Mouse (Mus musculus) liver, adult 2 months (tissue): Measurements from ENCODE around the gene Pla2g12b. TPM values are rescaled to one million over a fixed set of nuclear protein-coding genes. Genes with fewer than 3 reads are reported as not detected.

ENCODE experiments used
- DNase-seq: peaks from one replicate; pipeline ENCODE4 v3.0.0-alpha.2; 2011; ENCODE audit warnings: low read depth, low spot score; ENCODE audit errors: extremely low read depth
- H3K27ac ChIP-seq: fragments of 200-500 bp; replicated peaks from 2 replicates; pipeline ENCODE4 v1.5.1; 2012; ENCODE audit warnings: low read depth, mild to moderate bottlenecking, control low read depth, inconsistent platforms, low read length; ENCODE audit not compliant: insufficient read depth
- H3K27me3 ChIP-seq: fragments of 200-500 bp; 2 replicates; pipeline ENCODE4 v1.6.1; 2012; ENCODE audit warnings: mild to moderate bottlenecking, moderate library complexity, low read length, inconsistent platforms; ENCODE audit not compliant: control insufficient read depth, insufficient read depth
- H3K36me3 ChIP-seq: fragments of 200-500 bp; 2 replicates; pipeline ENCODE4 v1.6.1; 2012; ENCODE audit warnings: low read length, inconsistent platforms; ENCODE audit not compliant: control insufficient read depth, insufficient read depth
- H3K4me1 ChIP-seq: fragments of 200-500 bp; 2 replicates; pipeline ENCODE4 v1.6.1; 2011; ENCODE audit warnings: low read length; ENCODE audit not compliant: control insufficient read depth, insufficient read depth
- H3K4me3 ChIP-seq: fragments of 200-500 bp; 2 replicates; pipeline ENCODE4 v1.5.1; 2011; ENCODE audit warnings: low read depth, mild to moderate bottlenecking, control low read depth, low read length, moderate library complexity; ENCODE audit not compliant: insufficient read depth
- H3K79me2 ChIP-seq: fragments of 200-500 bp; 2 replicates; pipeline ENCODE4 v1.6.1; 2012; ENCODE audit warnings: inconsistent platforms, mild to moderate bottlenecking, low read length, moderate library complexity; ENCODE audit not compliant: control insufficient read depth, insufficient read depth
- H3K9ac ChIP-seq: fragments of 200-500 bp; 2 replicates; pipeline ENCODE4 v1.6.1; 2012; ENCODE audit warnings: low read depth, mild to moderate bottlenecking, control low read depth, inconsistent platforms, low read length
- CTCF ChIP-seq: fragments of 200-500 bp; IDR thresholded peaks from 2 replicates; pipeline ENCODE4 v1.5.1; 2011; ENCODE audit warnings: low read depth, low read length, control low read depth
- POLR2A ChIP-seq: fragments of 200-500 bp; IDR thresholded peaks from 2 replicates; pipeline ENCODE4 v1.6.1; 2011; ENCODE audit warnings: low read length, control low read depth; ENCODE audit not compliant: insufficient read depth; ENCODE audit errors: extremely low read depth
- WGBS: fragments of 180-500 bp; shearing (Covaris S2); methylation state at CpG from one replicate; pipeline ENCODE4 v1.1.7; 2018; 5-methylcytosine and 5-hydroxymethylcytosine counted together
- polyA plus RNA-seq: library from polyadenylated mRNA; depleted of rRNA; stranded (reverse); fragments of >200 nt; gene quantifications from 2 replicates; pipeline ENCODE4 v1.2.3, GENCODE M21; 2012; rRNA removed
- total RNA-seq: library from RNA; depleted of rRNA; stranded (reverse); fragments of >200 nt; gene quantifications from 2 replicates; pipeline ENCODE4 v1.2.3, GENCODE M21; 2014; rRNA removed

Gene Pla2g12b
- total RNA-seq (58.5 and 63.4 TPM in 2 replicates), polyA plus RNA-seq (66.6 and 69.9 TPM in 2 replicates)

DNA sequence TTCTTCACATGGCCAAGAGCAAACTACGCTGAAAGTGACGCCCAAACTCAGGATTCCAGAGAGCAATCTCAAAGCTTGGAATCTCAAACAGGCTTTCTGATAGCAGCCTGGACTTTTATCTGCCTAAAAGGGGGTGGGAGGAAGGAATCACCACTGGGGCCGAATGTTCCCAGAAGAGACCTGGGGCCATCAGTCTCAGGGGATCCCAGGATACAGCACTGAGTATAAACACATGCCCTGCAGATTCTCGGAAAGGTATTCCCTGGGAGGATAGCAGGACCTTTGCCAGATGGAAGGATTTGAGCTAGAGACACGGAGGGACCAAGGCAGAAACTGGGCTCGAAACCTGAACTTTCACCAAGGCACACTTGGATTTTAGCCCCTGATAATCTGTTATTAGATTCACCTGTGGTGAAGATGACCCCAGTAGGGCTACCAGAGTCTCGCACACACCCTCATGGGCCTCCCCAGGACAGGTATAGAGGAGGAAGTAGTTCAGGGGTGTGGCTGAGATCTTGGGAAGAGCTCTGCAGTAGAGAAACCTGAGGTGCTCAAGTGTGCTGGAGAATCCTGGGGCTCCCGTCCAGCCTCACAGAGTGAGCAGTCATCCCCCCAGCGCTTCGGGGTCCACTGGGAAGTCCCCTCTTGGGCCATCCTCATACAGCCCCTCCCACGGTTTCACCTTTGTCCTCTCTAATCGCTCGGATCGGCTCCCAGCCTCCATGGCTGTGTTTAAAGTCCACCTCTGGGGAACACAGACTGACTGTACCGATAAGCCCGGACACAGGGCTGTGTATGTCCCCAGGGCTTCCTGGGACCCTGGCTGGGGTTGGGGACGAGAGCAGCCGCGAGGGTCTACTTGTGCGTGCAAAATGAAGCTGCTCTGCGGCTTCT, at the start of gene Pla2g12b:
Gene Pla2g12b, plus strand, starts transcription at position 762 of the 894 bp plus-strand sequence.
- peak within 1 kb of the TSS; percentile 88 for H3K4me3 ChIP-seq
- peaks cover 9% of the 10 kb centered on the region for H3K4me1 ChIP-seq
- H3K27me3 ChIP-seq = no peaks in the 10 kb centered on the region
- H3K9ac ChIP-seq = peak within 1 kb of the TSS; percentile 84
- H3K27ac ChIP-seq = peak within 1 kb of the TSS; percentile 98
- peaks cover 21% of the 10 kb centered on the region; the same call in 1 of the 2 replicates for H3K79me2 ChIP-seq
- DNase-seq = peak; percentile 83
- WGBS = 17% methylated on average over 21 of the region's 21 CpGs
- H3K36me3 ChIP-seq = no peaks in the 10 kb centered on the region
- TF ChIP-seq CTCF (no peak), POLR2A (peak; percentile 45; the same call in 1 of the 2 replicates)

DNA sequence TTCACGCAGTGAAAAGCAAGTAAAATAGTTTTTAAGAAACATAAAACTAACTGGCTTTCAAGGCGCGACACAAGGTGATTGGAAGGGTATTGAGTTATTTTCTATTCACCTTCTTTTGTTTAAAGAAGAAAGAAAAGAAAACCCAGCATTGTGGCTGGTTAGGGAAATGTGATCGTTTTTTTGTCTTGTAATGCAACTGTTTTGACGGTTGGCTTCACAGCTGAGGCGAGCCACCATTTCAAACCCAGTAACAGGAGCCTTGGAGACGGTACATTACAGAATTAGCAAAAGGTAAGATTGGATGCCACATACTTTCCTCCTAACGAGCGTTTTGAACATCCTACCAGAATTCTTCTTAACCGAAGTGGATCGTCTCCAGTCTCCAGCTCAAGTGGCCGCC, 49.3 kb upstream of the Pla2g12b start:
- peaks cover 57% of the 10 kb centered on the region for H3K36me3 ChIP-seq
- no peak overlapping the region for H3K4me3 ChIP-seq
- TF ChIP-seq POLR2A = no peak
- no peak for TF ChIP-seq CTCF
- no peaks in the 10 kb centered on the region; the same call in 1 of the 2 replicates for H3K79me2 ChIP-seq
- H3K27ac ChIP-seq = no peak overlapping the region
- no peaks in the 10 kb centered on the region for H3K4me1 ChIP-seq
- WGBS = 96% methylated on average over 12 of the region's 12 CpGs
- no peak overlapping the region for H3K9ac ChIP-seq
- no peaks in the 10 kb centered on the region for H3K27me3 ChIP-seq
- DNase-seq = no peak

DNA sequence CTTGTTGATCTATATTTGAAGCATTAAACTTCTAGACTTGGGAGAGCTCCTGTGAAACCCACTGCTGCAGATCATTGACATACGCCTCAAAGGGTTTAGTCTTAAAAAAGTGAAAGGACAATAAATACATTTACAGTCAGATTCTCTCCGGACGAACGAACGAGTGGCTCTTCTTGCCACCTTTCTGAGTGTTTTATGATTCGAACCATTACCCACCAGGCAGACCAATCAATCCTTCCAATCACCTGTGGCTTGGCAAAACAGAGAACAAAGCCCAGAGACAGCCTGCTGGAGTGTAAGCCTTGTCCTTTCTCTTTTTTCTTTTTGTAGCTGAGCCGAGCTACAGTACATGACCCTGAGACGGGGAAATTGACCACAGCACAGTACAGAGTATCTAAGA, 48.4 kb upstream of the Pla2g12b start:
- Histone ChIP-seq H3K4me1 (no peaks in the 10 kb centered on the region), H3K4me3 (no peak overlapping the region), H3K36me3 (peaks cover 56% of the 10 kb centered on the region), H3K27ac (no peak overlapping the region), H3K9ac (no peak overlapping the region), H3K27me3 (no peaks in the 10 kb centered on the region), H3K79me2 (no peaks in the 10 kb centered on the region; the same call in 1 of the 2 replicates)
- no peak for TF ChIP-seq POLR2A
- TF ChIP-seq CTCF = no peak
- WGBS = 93% methylated on average over 8 of the region's 8 CpGs
- DNase-seq = no peak

GRCm38 (mm10) chr10:59358744-59359143, 44.7 kb upstream of the Pla2g12b start:
- DNase-seq = peak; percentile 37

DNA sequence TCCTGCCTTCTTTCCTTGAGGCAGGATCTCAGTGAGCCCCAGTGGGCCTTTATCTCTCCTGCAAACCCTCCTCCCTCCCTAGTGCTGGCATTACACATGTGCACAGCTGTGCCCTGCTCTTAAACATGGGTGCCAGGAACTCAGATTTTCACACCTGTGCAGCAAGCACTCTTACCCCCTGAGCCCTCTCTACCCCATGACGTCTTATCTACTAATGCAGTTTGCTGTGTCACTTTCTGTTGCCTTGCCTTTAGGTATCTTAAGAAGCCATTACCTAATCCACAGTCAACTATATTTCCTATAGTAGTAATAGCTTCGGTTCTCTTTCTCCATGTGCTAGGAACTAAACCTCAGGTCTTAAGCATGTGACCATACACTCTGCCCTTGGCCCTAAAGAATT, 40.3 kb upstream of the Pla2g12b start:
- WGBS = 93% methylated on average over 2 of the region's 2 CpGs
- H3K9ac ChIP-seq = no peak overlapping the region
- no peaks in the 10 kb centered on the region for H3K27me3 ChIP-seq
- no peak overlapping the region for H3K27ac ChIP-seq
- H3K4me1 ChIP-seq = no peaks in the 10 kb centered on the region
- no peaks in the 10 kb centered on the region for H3K79me2 ChIP-seq
- no peak for DNase-seq
- no peak overlapping the region for H3K4me3 ChIP-seq
- no peak for TF ChIP-seq POLR2A
- no peak for TF ChIP-seq CTCF
- peaks cover 58% of the 10 kb centered on the region for H3K36me3 ChIP-seq

More at GRCm38 (mm10) chr10:59358744-59359143, 44.7 kb upstream of the Pla2g12b start:
- Histone ChIP-seq H3K36me3 (peaks cover 59% of the 10 kb centered on the region), H3K4me1 (no peaks in the 10 kb centered on the region), H3K27ac (no peak overlapping the region), H3K27me3 (no peaks in the 10 kb centered on the region), H3K9ac (no peak overlapping the region), H3K4me3 (no peak overlapping the region), H3K79me2 (no peaks in the 10 kb centered on the region; the same call in 1 of the 2 replicates)
- 80% methylated on average over 4 of the region's 4 CpGs for WGBS
- TF ChIP-seq CTCF (peak; percentile 59), POLR2A (no peak)
